Mouse (Mus musculus): ENCODE measurements around the gene Cenps. TPM values are rescaled to one million over a fixed set of nuclear protein-coding genes. Genes with fewer than 3 reads are reported as not detected.

Cenps gene
- total and polyA plus RNA-seq, 3 experiments = 19.5 to 74.6 (median 43.7) TPM

GRCm38 (mm10) chr4:149144459-149144858 lies 7.0 kb upstream of the Cenps start (continued):
- TF ChIP-seq KAT2A (IDR thresholded peaks at IDR 0.05; ENCODE audit: insufficient replicate concordance, low read length) (no peak), CTCF (conservative IDR thresholded peaks at IDR 0.05 in 1 of 2, IDR thresholded peaks at IDR 0.05 in 1 of 2; ENCODE audit: low read depth in 2 of 2, low read length in 2 of 2) (peak; percentile 92 to 96), MEF2A (IDR thresholded peaks at IDR 0.05; ENCODE audit: borderline replicate concordance, low read depth, low read length) (0 out of 2 replicates have a peak, but pooled peaks have one; percentile 37), GABPA (IDR thresholded peaks at IDR 0.05; ENCODE audit: insufficient replicate concordance, low read depth, low read length) (no peak)

GRCm38 (mm10) chr4:149143594-149143993 lies 6.2 kb upstream of the Cenps start:
- TF ChIP-seq TCF12 (IDR thresholded peaks at IDR 0.05; ENCODE audit: low read depth, low read length) (no peak), BHLHE40 (IDR thresholded peaks at IDR 0.05; ENCODE audit: low read depth, low read length) (no peak), E2F4 (IDR thresholded peaks at IDR 0.05; ENCODE audit: insufficient replicate concordance, low read depth, low read length) (no peak), RCOR1 (conservative IDR thresholded peaks at IDR 0.05; ENCODE audit: low read depth, low read length) (no peak), NRF1 (IDR thresholded peaks at IDR 0.05; ENCODE audit: low read depth, low read length) (no peak), USF2 (conservative IDR thresholded peaks at IDR 0.05; ENCODE audit: low read depth, low read length) (no peak), SMC3 (IDR thresholded peaks at IDR 0.05; ENCODE audit: low read depth, low read length) (no peak), CHD1 (IDR thresholded peaks at IDR 0.05; ENCODE audit: low read depth, low read length) (no peak), MAFK (IDR thresholded peaks at IDR 0.05; ENCODE audit: insufficient replicate concordance, low read length) (no peak), EP300 (IDR thresholded peaks at IDR 0.05; ENCODE audit: low read length) (no peak), ELF1 (IDR thresholded peaks at IDR 0.05; ENCODE audit: low read depth, low read length) (no peak)
- H3K4me2 ChIP-seq (ENCODE audit: insufficient read depth, low read depth, poor library complexity, severe bottlenecking) = no peak overlapping the region
- peaks cover 0 to 17% of the 10 kb centered on the region in 2 experiments; a peak in 2 of 4 replicates for H3K4me1 ChIP-seq (ENCODE audit: control insufficient read depth in 1 of 2, insufficient read depth in 2 of 2)
- no peak overlapping the region for H3K27ac ChIP-seq (ENCODE audit: insufficient read depth, low read depth)
- H3K79me2 ChIP-seq (replicated peaks; ENCODE audit: control insufficient read depth, extremely low read depth, insufficient read depth, poor library complexity, severe bottlenecking) = no peaks in the 10 kb centered on the region
- no peaks in the 10 kb centered on the region for H3K36me3 ChIP-seq (replicated peaks in 1 of 2; ENCODE audit: control insufficient read depth in 1 of 2, insufficient read depth in 1 of 2, low read length in 1 of 2)
- no peak overlapping the region for H3K4me3 ChIP-seq (replicated peaks in 1 of 3; ENCODE audit: low read depth in 2 of 3, low read length in 2 of 3, poor library complexity in 1 of 3)
- H3K27me3 ChIP-seq (replicated peaks) = no peaks in the 10 kb centered on the region
- no peak for DNase-seq (ENCODE audit: extremely low read depth)
- in situ Hi-C loops (cut with MboI; ENCODE audit: low pct_ligation_motif_present, low pct_unique_long_range_greater_than_20kb, low sequenced_read_pairs) (loop anchor here (5.0 to 10.0 kb wide), 2 partner anchors 181 to 404 kb away; no protein-coding TSS in a partner anchor), dilution Hi-C loops (cut with MboI; ENCODE audit: extremely low pct_ligation_motif_present, extremely low pct_unique_long_range_greater_than_20kb, low sequenced_read_pairs) (no loop called here)
- no peak overlapping the region for H3K9ac ChIP-seq (ENCODE audit: insufficient read depth, low read depth)
- H3K9me3 ChIP-seq (replicated peaks; ENCODE audit: low read length) = peaks cover 5% of the 10 kb centered on the region

- H3K9ac ChIP-seq (ENCODE audit: insufficient read depth, low read depth) = no peak overlapping the region
- peaks cover 0 to 22% of the 10 kb centered on the region in 2 experiments for H3K4me1 ChIP-seq (ENCODE audit: control insufficient read depth in 1 of 2, insufficient read depth in 2 of 2)
- no peaks in the 10 kb centered on the region for H3K27me3 ChIP-seq (replicated peaks)
- peaks cover 0 to 5% of the 10 kb centered on the region in 2 experiments for H3K36me3 ChIP-seq (replicated peaks in 1 of 2; ENCODE audit: control insufficient read depth in 1 of 2, insufficient read depth in 1 of 2, low read length in 1 of 2)
- in situ Hi-C loops (cut with MboI; ENCODE audit: low pct_ligation_motif_present, low pct_unique_long_range_greater_than_20kb, low sequenced_read_pairs) = no loop called here
- TF ChIP-seq ELF1 (IDR thresholded peaks at IDR 0.05; ENCODE audit: low read depth, low read length) = no peak
- no peak for TF ChIP-seq USF2 (conservative IDR thresholded peaks at IDR 0.05; ENCODE audit: low read depth, low read length)
- no peak for TF ChIP-seq UBTF (IDR thresholded peaks at IDR 0.05; ENCODE audit: low read depth, low read length)
- TF ChIP-seq ZC3H11A (IDR thresholded peaks at IDR 0.05; ENCODE audit: low read depth, low read length) = no peak
- no peak for TF ChIP-seq ETS1 (conservative IDR thresholded peaks at IDR 0.05; ENCODE audit: low read depth, low read length)
- dilution Hi-C loops (cut with MboI; ENCODE audit: extremely low pct_ligation_motif_present, extremely low pct_unique_long_range_greater_than_20kb, low sequenced_read_pairs) = no loop called here
- H3K4me3 ChIP-seq (replicated peaks in 1 of 3; ENCODE audit: low read depth in 2 of 3, low read length in 2 of 3, poor library complexity in 1 of 3) = no peak overlapping the region
- 0 out of 2 replicates have a peak, but pooled peaks cover 5% of the 10 kb centered on the region for H3K79me2 ChIP-seq (replicated peaks; ENCODE audit: control insufficient read depth, extremely low read depth, insufficient read depth, poor library complexity, severe bottlenecking)
- H3K27ac ChIP-seq (ENCODE audit: insufficient read depth, low read depth) = no peak overlapping the region
- H3K4me2 ChIP-seq (ENCODE audit: insufficient read depth, low read depth, poor library complexity, severe bottlenecking) = no peak overlapping the region
- peaks cover 5% of the 10 kb centered on the region for H3K9me3 ChIP-seq (replicated peaks; ENCODE audit: low read length)
- no peak for DNase-seq (ENCODE audit: extremely low read depth)
Observed at GRCm38 (mm10) chr4:149138515-149138914, 1.1 kb upstream of the Cenps start.

Measured in CH12.LX (cell line).